Mouse (Mus musculus) brain, embryonic 14.5 days (tissue): ENCODE measurements at regions not wholly inside any gene's neighbourhood (a gene's known extent, or its start where the extent isn't known, plus 50 kb on each side); places are given as distances from the start of the nearest gene placed in this dataset.

Experiments
- DNase-seq: peaks from one replicate; pipeline ENCODE4 v3.0.0-alpha.2; 2011; ENCODE audit warnings: low read depth
- CTCF ChIP-seq: fragments of 200-500 bp; IDR thresholded peaks from 2 replicates; pipeline ENCODE4 v1.5.1; 2012; ENCODE audit warnings: inconsistent platforms, mild to moderate bottlenecking, moderate library complexity, borderline replicate concordance; ENCODE audit not compliant: insufficient read depth, insufficient read length; ENCODE audit errors: extremely low read depth
- POLR2A ChIP-seq: fragments of 200-500 bp; IDR thresholded peaks from 2 replicates; pipeline ENCODE4 v1.6.1; 2012; ENCODE audit warnings: mild to moderate bottlenecking, inconsistent platforms, borderline replicate concordance; ENCODE audit not compliant: poor library complexity, insufficient read depth, insufficient read length, severe bottlenecking; ENCODE audit errors: extremely low read depth

GRCm38 (mm10) chr9:50395543-50395942, 50.8 kb upstream of the Rpl10-ps3 start:
- TF ChIP-seq CTCF (no peak), POLR2A (no peak)
- DNase-seq, result no peak

DNA sequence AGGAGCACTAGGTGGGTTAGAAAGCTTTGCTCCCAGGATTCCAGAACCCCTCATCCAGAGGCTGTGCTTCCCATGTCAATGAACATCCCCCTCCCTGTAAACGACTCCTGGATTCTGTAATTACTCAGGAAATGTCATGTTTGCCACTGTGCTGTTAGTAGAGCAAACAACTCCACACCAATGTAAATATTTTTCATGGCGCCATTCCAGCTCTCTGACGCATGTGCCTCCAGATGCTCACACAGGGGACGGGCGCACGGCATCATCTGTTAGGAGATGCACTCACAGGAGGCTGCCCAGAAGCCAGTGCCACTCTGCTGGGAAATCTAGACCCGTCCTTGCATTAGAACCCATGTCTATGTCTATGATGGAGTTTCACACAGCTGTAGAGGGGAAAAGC, 51.3 kb upstream of the Rpl10-ps3 start:
- no peak for TF ChIP-seq POLR2A
- no peak for TF ChIP-seq CTCF
- DNase-seq, result no peak

DNA sequence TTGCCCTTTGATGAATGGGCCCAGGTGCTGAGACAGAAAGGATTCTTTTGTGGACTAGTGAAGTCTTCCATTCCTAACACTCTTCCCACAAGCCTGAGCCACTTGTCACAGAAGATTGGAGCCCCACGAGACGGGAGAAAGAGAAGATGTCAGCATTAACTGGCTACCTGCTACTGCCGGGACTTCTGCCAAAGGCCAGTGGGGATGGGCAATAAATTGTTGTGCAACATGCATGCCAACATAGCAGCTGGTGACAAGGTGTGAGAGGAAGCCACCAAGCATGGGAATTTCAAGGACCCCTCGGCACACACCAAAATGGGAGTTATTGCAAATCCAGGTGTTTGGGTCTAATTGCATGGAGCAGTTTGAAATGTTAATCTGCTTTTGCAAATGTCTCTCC, 63.6 kb upstream of the Rpl10-ps3 start:
- no peak for DNase-seq
- TF ChIP-seq CTCF, result no peak
- TF ChIP-seq POLR2A, result no peak

DNA sequence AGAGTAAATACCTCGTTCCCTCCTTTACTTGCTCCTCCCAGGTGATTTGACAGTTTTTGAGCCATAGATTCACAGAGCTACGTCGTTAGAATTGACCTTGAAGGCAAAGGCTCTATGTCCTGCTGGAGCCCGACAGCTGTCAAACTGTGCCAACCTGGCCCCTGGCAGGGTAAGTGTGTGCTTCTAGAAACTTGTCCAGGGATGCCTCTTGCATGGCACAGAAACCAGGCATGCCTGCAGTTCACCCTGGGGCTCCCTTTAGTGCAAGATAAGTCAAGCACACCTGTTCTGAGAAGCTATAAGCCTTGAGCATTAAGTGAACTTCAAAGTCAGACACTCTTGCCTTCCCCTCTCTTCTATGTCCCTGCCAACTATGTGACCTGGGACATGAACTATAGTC, 64.1 kb upstream of the Rpl10-ps3 start:
- no peak for DNase-seq
- TF ChIP-seq CTCF (no peak), POLR2A (no peak)

GRCm38 (mm10) chr9:50412986-50413385, 68.2 kb upstream of the Rpl10-ps3 start:
- no peak for DNase-seq
- TF ChIP-seq POLR2A (no peak), CTCF (no peak)

DNA sequence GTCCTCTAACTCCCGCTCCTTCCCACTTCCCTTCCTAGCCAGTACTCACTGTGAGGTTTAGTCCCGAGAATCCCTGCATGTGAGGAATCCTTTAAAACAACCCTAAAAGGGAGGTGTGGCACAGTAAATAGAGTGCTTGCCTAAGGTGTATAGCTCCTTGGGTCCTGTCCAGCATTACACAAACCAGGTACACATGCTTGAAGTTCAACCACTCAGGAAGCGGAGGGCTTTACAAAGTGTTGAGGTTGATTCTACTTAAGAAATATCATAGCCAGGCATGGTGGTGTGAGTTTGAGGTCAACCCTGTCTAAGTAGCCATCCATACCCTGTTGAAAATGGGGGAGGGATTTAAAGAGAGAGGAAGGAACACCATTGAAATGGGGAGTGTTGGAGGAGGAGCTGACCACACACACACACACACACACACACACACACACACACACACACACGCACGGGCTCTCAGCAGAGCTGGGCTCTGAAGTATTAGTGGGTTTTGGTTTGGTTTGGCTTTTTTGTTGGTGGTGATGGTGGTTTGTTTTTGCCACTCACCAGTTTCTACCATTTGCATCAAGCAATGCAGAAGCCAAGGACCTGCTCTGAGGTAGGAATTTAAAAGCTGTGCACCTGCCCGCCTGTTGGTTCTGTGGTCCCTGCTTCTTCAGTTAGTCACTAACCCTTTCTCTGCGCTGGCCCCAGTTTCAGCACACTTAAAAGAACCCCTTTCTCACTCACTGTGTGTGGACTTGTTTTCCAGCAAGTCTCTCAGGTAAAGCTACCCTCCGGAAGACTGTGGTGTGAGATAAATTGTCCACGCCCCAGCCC, 69.0 kb upstream of the Rpl10-ps3 start:
- no peak for DNase-seq
- no peak for TF ChIP-seq CTCF
- TF ChIP-seq POLR2A, result no peak

DNA sequence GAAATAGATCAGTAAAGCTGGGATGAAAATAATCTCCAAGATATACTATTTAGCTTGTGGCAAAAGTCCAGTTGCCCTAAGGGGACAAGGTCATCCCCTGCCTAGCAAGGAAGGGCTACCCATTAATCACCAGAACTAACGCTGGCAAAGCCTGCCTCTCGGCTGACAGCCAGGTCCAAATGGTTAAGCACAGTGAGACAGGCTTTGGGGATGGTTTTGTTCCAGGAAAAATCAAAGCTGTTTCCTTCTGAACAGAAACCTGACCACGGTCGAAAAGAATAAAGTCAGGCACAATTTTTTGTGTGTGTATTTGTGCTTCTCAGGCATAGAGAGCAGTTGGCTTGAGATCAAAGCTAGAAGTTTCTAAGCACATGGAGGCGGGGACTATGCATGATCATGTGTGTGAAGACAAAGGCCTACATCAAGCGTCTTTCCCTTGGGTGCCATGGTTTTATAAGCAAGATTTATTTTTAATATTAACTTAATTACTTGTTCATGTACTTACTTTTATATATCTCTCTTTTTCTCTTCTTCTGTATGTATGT, 70.1 kb upstream of the Rpl10-ps3 start:
- DNase-seq, result peak; percentile 81
- TF ChIP-seq POLR2A, result no peak
- TF ChIP-seq CTCF, result no peak

- no peak for TF ChIP-seq CTCF
- TF ChIP-seq POLR2A, result no peak
- no peak for DNase-seq
These were observed 71.9 kb upstream of the Rpl10-ps3 start for GRCm38 (mm10) chr9:50416677-50417076.

DNA sequence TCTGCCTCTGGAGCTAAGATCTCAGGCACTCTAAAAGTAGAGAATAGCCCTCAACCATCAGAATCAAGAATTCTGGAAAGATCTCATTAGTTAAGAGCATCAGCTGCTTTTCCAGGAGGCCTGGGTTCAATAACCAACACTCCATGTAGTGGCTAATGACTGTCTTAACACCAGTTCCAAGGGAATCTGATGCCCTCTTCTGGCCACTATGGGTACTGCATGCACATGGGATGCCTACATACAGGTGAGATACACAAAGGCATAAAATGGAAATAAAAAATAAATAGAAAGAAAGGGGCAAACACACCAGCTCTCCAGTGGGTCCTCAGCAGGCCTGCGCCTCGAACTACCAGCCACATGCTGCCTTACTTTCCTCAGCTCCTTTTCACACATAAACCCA, 73.3 kb upstream of the Plet1 start:
- DNase-seq, result no peak
- TF ChIP-seq CTCF (peak; percentile 60; the same call in 1 of the 2 replicates), POLR2A (no peak)

DNA sequence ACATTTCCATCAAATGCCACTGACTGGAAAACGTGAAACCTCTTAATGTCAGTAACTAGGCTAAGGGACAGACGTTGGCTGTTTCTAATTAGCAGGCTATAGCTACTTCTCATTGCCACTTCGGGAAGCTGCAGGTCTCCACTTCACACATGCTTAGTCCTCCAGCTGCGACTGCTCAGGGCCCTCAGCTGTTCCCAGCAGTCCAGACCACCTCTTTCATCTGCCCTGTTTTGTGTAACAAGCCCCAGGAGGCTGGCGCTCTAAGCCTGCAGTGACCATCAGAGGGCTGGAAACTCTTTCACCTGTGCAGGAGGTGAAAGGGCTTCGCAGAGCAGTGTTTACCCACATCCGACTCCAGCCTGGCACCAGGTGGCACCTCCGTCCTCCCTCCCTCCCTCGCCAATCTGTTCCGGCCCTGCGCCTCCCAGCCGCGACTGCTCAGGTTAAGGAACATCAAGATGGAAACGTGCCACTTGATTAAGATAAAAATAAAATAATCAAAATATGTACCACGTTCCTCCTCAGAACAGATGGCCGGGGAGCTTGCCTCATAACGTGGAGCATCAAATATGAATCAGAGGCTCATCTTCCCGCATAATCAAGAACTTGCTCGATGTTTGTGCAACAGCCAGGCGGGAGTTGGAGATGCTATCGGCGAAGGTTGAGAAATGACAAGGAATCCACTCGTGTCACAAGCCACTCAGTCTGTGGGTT, 72.6 kb upstream of the Plet1 start:
- peak; percentile 45 for DNase-seq

DNA sequence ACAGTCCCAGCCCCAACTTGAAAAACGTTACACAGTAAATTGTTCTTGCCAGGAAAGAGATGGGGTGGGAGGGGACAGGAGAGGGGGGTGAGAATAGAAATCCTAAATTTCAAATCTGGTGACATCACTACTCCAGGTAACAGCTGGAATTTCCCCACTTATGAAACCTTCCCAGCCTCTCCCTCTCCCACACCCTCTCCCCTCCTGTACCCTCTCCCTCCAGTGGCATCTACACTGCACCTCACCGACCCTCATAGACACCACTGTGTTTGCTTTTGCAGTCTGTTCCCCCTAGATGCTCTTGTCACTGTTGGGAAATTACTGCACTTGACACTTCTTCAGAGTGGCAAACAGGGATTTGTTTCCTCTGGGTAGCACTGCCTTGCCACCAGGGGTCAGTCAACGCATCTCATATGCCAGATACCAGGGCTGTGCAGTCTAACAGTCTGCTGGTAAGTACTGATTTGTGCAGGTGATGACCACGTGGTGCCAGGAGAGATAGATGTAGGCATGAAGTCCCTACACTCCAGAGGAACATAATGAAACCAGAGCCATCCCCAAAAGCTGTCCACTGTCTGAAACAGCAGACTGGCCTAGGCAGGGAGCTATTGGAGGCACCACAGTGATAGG, 68.3 kb upstream of the Plet1 start:
- DNase-seq, result no peak
- TF ChIP-seq POLR2A (no peak), CTCF (peak; percentile 43; the same call in 1 of the 2 replicates)

More for the DNA sequence above, 72.6 kb upstream of the Plet1 start:
- no peak for TF ChIP-seq POLR2A
- TF ChIP-seq CTCF, result no peak
